ENCODE assay signal across 16 mouse cellular contexts in the genomic region with DNA sequence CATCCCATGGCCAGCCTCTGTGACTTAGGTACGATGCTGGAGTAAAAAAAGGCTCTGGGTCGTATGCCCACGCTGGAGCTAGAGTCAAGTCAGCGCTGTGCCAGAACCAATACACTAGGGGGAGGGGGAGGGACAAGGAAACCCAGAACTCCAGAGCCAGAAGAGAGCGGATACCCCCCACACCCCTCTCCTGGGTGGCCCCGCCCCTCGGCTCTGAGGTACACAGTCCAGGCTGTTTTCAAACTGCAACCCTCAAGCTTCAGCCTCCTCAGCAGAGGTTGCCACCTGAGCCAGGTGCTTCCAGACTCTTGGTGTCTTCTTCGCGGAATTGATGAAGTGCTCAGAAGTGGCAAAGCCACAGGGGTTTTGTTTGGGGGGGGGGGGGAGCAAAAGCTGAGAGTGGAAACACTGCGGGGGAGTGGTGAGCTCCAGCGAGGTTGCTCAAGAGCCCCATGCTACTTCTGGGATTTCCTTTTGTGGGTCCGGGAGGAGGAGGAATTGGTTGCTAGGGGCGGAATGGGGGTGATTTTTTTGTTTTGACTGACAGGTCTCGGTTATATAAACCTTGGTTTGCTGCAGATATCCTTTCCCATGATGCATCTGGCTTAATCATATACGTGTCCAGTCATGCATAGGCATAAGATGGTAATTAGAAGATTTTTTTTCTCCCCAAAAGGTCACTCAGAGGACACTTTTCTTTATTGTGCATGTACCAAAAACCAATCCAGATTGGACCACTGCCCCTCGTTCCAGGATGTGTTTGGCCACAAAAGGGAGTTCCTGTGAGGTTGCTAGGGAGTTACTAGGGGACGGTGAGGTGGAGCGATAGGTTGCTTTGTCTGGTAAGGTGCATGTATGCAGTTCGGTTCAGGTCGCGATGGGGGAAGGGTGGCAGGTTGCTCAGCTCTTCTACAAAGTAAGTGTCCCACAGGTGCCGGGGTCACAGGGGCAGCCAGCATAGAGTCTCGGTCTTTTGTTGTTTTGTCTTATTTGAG.
A peak's percentile ranks its signal among the peaks of the same experiment; 100 is the strongest.
DNase-seq lines count a peak whose midpoint lies in the region; TF ChIP-seq lines count a peak whose summit lies in the region.
"Had no signal": no experiment of that assay in that cellular context is flagged by ENCODE, and none has a peak within 500 bp of the region (broad histone marks: within the 10 kb centered on the region; RNA-seq: fewer than 3 reads in every experiment).

No protein-coding gene starts in this region.

- no peaks in the 10 kb centered on the region for H3K9me3 ChIP-seq in ES-Bruce4 (replicated peaks; ENCODE audit: control insufficient read depth, insufficient read depth, low read length, poor library complexity, severe bottlenecking)
- H3K9me3 ChIP-seq: forebrain, embryonic 13.5 days; liver, embryonic 13.5 days had no signal

- no peak overlapping the region for H3K9ac ChIP-seq in ES-Bruce4 (ENCODE audit: low read depth, poor library complexity, severe bottlenecking)
- H3K9ac ChIP-seq: forebrain, embryonic 13.5 days; liver, embryonic 13.5 days had no signal

- H3K4me1 ChIP-seq in ES-Bruce4 (ENCODE audit: control insufficient read depth, insufficient read depth, low read length): no peaks in the 10 kb centered on the region
- H3K4me1 ChIP-seq: liver, embryonic 13.5 days had no signal

- intact Hi-C loops in left cerebral cortex, postnatal 14 days (cut with DNase I): no loop called here

- TF ChIP-seq EP300 in ES-Bruce4 (IDR thresholded peaks at IDR 0.05; ENCODE audit: insufficient read depth, low read depth, low read length): 0 out of 2 replicates have a peak, but pooled peaks have one; percentile 34

- H3K27me3 ChIP-seq in ES-Bruce4 (ENCODE audit: control insufficient read depth, insufficient read depth, low read length, poor library complexity, severe bottlenecking): no peaks in the 10 kb centered on the region
- H3K27me3 ChIP-seq: forebrain, embryonic 13.5 days; liver, embryonic 13.5 days had no signal

- peak; percentile 11 to 31 for DNase-seq in frontal cortex, postnatal 36 days (ENCODE audit: low spot score in 2 of 2)
- DNase-seq in frontal cortex, postnatal 14 days (ENCODE audit: low spot score in 2 of 2): no peak
- DNase-seq in layer of hippocampus, adult 18-20 months (ENCODE audit: low spot score in 2 of 2): peak; percentile 19 to 53
- DNase-seq in layer of hippocampus, adult 8-10 months (ENCODE audit: low spot score in 2 of 2): no peak
- DNase-seq in left cerebral cortex, postnatal 14 days (ENCODE audit: low spot score in 2 of 2): peak; percentile 17 to 50
- no peak for DNase-seq in liver
- no peak for DNase-seq in T-cell, adult 2 months (ENCODE audit: low spot score)
- DNase-seq: adrenal gland, postnatal 36 days; cerebellum, adult 2 months; heart, postnatal 36 days; kidney, adult 18-20 months; liver, embryonic 13.5 days; spleen, adult 18-20 months had no signal

- H3K4me3 ChIP-seq in ES-Bruce4 (ENCODE audit: low read depth, low read length): no peak overlapping the region
- H3K4me3 ChIP-seq: forebrain, embryonic 13.5 days; liver, embryonic 13.5 days had no signal

- TF ChIP-seq POLR2A in ES-Bruce4 (IDR thresholded peaks at IDR 0.05; ENCODE audit: insufficient read depth, low read length): no peak

- no peaks in the 10 kb centered on the region for H3K36me3 ChIP-seq in ES-Bruce4 (ENCODE audit: control insufficient read depth, insufficient read depth, low read length, poor library complexity, severe bottlenecking)
- H3K36me3 ChIP-seq: liver, embryonic 13.5 days had no signal

- no peak for TF ChIP-seq CTCF in ES-Bruce4 (IDR thresholded peaks at IDR 0.05; ENCODE audit: low read depth, low read length)

- H3K27ac ChIP-seq in ES-Bruce4 (ENCODE audit: insufficient read depth, low read length): no peak overlapping the region
- H3K27ac ChIP-seq: forebrain, embryonic 13.5 days; liver, embryonic 13.5 days; macrophage had no signal

Comparison
In these comparisons a context has a peak if more than half of its experiments do, and no peak if none do; other contexts are left out.
1. DNase-seq: peak in frontal cortex, postnatal 36 days (2 of 2), layer of hippocampus, adult 18-20 months (2 of 2) and left cerebral cortex, postnatal 14 days (2 of 2); none in frontal cortex, postnatal 14 days (0 of 2), layer of hippocampus, adult 8-10 months (0 of 2), liver (single experiment) and T-cell, adult 2 months (single experiment).